In genomic region chr19:32398491-32398890, GRCm38 (mm10) we compare ENCODE assay signal across 22 mouse cellular contexts.
"Had no signal": no experiment of that assay in that cellular context is flagged by ENCODE, and none has a peak within 500 bp of the region (broad histone marks: within the 10 kb centered on the region; RNA-seq: fewer than 3 reads in every experiment).

No protein-coding gene starts in this region.

- ATAC-seq: liver, postnatal 0 days; lung, postnatal 0 days; midbrain, embryonic 16.5 days had no signal

- H3K9me3 ChIP-seq: limb, embryonic 12.5 days; limb, embryonic 15.5 days; midbrain, embryonic 12.5 days; neural tube, embryonic 13.5 days had no signal

- H3K9ac ChIP-seq: limb, embryonic 12.5 days; limb, embryonic 15.5 days; liver, embryonic 14.5 days; liver, postnatal 0 days; lung, embryonic 14.5 days; midbrain, embryonic 12.5 days; neural tube, embryonic 13.5 days had no signal

- H3K27me3 ChIP-seq: limb, embryonic 12.5 days; limb, embryonic 15.5 days; midbrain, embryonic 12.5 days; neural tube, embryonic 13.5 days had no signal

- H3K27ac ChIP-seq: limb, embryonic 12.5 days; limb, embryonic 15.5 days; liver, embryonic 14.5 days; macrophage; midbrain, embryonic 12.5 days; neural tube, embryonic 13.5 days; stomach, postnatal 0 days had no signal

- H3K4me1 ChIP-seq: limb, embryonic 12.5 days; limb, embryonic 15.5 days; midbrain, embryonic 12.5 days; neural tube, embryonic 13.5 days had no signal

- DNase-seq: kidney, postnatal 14 days; kidney, postnatal 4 days; left cerebral cortex, postnatal 4 days; liver, postnatal 0 days; lung, embryonic 14.5 days; right cerebral cortex, adult 18-20 months; right cerebral cortex, postnatal 14 days; right cerebral cortex, postnatal 4 days; thymus, adult 2 months; thymus, postnatal 14 days; thymus, postnatal 4 days had no signal

- H3K4me2 ChIP-seq: limb, embryonic 12.5 days; limb, embryonic 15.5 days; liver, embryonic 11.5 days; lung, embryonic 14.5 days; midbrain, embryonic 12.5 days; neural tube, embryonic 13.5 days had no signal

- H3K4me3 ChIP-seq: limb, embryonic 12.5 days; limb, embryonic 15.5 days; midbrain, embryonic 12.5 days; myocyte; neural tube, embryonic 13.5 days had no signal

- H3K36me3 ChIP-seq: limb, embryonic 12.5 days; limb, embryonic 15.5 days; midbrain, embryonic 12.5 days; neural tube, embryonic 13.5 days had no signal
